Mouse (Mus musculus): ENCODE results near the gene Nup107. TPM values are rescaled to one million over a fixed set of nuclear protein-coding genes. Genes with fewer than 3 reads are reported as not detected.

The Nup107 gene
- polyA plus RNA-seq, 1 experiment from 2014 or later = 82.8 TPM

- Histone ChIP-seq H3K36me3 (ENCODE audit: control insufficient read depth, insufficient read depth, low read length) (no peaks in the 10 kb centered on the region), H3K4me1 (replicated peaks; ENCODE audit: control insufficient read depth, insufficient read depth, low read length) (no peaks in the 10 kb centered on the region), H3K27me3 (ENCODE audit: control insufficient read depth, insufficient read depth, low read length) (no peaks in the 10 kb centered on the region), H3K9ac (ENCODE audit: low read depth, low read length) (no peak overlapping the region), H3K4me2 (replicated peaks; ENCODE audit: low read depth, low read length) (no peak overlapping the region), H3K9me3 (ENCODE audit: control insufficient read depth, low read length) (no peaks in the 10 kb centered on the region), H3K27ac (ENCODE audit: low read depth, low read length) (no peak overlapping the region), H3K4me3 (ENCODE audit: low read depth, low read length) (no peak overlapping the region)
- no peak for ATAC-seq (ENCODE audit: low FRiP score)
- DNase-seq (ENCODE audit: low spot score) = no peak
- 96% methylated on average over 7 of the region's 7 CpGs for WGBS
Measured at GRCm38 (mm10) chr10:117730140-117730539, 62.4 kb downstream of the Nup107 start.

GRCm38 (mm10) chr10:117729139-117729814, 63.2 kb downstream of the Nup107 start:
- Histone ChIP-seq H3K36me3 (ENCODE audit: control insufficient read depth, insufficient read depth, low read length) (no peaks in the 10 kb centered on the region), H3K4me2 (replicated peaks; ENCODE audit: low read depth, low read length) (no peak overlapping the region), H3K27ac (ENCODE audit: low read depth, low read length) (no peak overlapping the region), H3K9me3 (ENCODE audit: control insufficient read depth, low read length) (no peaks in the 10 kb centered on the region), H3K4me3 (ENCODE audit: low read depth, low read length) (no peak overlapping the region), H3K4me1 (replicated peaks; ENCODE audit: control insufficient read depth, insufficient read depth, low read length) (no peaks in the 10 kb centered on the region), H3K27me3 (ENCODE audit: control insufficient read depth, insufficient read depth, low read length) (no peaks in the 10 kb centered on the region), H3K9ac (ENCODE audit: low read depth, low read length) (no peak overlapping the region)
- DNase-seq (ENCODE audit: low spot score) (no peak), ATAC-seq (ENCODE audit: low FRiP score) (no peak)
- WGBS = 82% methylated on average over 11 of the region's 11 CpGs

- no peak overlapping the region for H3K27ac ChIP-seq (ENCODE audit: low read depth, low read length)
- H3K4me2 ChIP-seq (replicated peaks; ENCODE audit: low read depth, low read length) = no peak overlapping the region
- no peak for DNase-seq (ENCODE audit: low spot score)
- no peaks in the 10 kb centered on the region for H3K9me3 ChIP-seq (ENCODE audit: control insufficient read depth, low read length)
- H3K4me3 ChIP-seq (ENCODE audit: low read depth, low read length) = no peak overlapping the region
- H3K27me3 ChIP-seq (ENCODE audit: control insufficient read depth, insufficient read depth, low read length) = no peaks in the 10 kb centered on the region
- no peaks in the 10 kb centered on the region for H3K36me3 ChIP-seq (ENCODE audit: control insufficient read depth, insufficient read depth, low read length)
- no peaks in the 10 kb centered on the region for H3K4me1 ChIP-seq (replicated peaks; ENCODE audit: control insufficient read depth, insufficient read depth, low read length)
- 86% methylated on average over 5 of the region's 5 CpGs for WGBS
- no peak overlapping the region for H3K9ac ChIP-seq (ENCODE audit: low read depth, low read length)
- ATAC-seq (ENCODE audit: low FRiP score) = no peak
Measured at GRCm38 (mm10) chr10:117728574-117728973, 63.9 kb downstream of the Nup107 start.

GRCm38 (mm10) chr10:117727518-117728110, 64.9 kb downstream of the Nup107 start:
- H3K36me3 ChIP-seq (ENCODE audit: control insufficient read depth, insufficient read depth, low read length) = no peaks in the 10 kb centered on the region
- 88% methylated on average over 9 of the region's 9 CpGs for WGBS
- H3K4me2 ChIP-seq (replicated peaks; ENCODE audit: low read depth, low read length) = no peak overlapping the region
- no peak overlapping the region for H3K4me3 ChIP-seq (ENCODE audit: low read depth, low read length)
- no peaks in the 10 kb centered on the region for H3K4me1 ChIP-seq (replicated peaks; ENCODE audit: control insufficient read depth, insufficient read depth, low read length)
- ATAC-seq (ENCODE audit: low FRiP score) = no peak
- H3K9ac ChIP-seq (ENCODE audit: low read depth, low read length) = no peak overlapping the region
- no peak overlapping the region for H3K27ac ChIP-seq (ENCODE audit: low read depth, low read length)
- DNase-seq (ENCODE audit: low spot score) = no peak
- H3K9me3 ChIP-seq (ENCODE audit: control insufficient read depth, low read length) = no peaks in the 10 kb centered on the region
- no peaks in the 10 kb centered on the region for H3K27me3 ChIP-seq (ENCODE audit: control insufficient read depth, insufficient read depth, low read length)

- WGBS = 94% methylated on average over 4 of the region's 4 CpGs
- no peak for DNase-seq (ENCODE audit: low spot score)
- H3K4me3 ChIP-seq (ENCODE audit: low read depth, low read length) = no peak overlapping the region
- no peaks in the 10 kb centered on the region for H3K36me3 ChIP-seq (ENCODE audit: control insufficient read depth, insufficient read depth, low read length)
- no peaks in the 10 kb centered on the region for H3K4me1 ChIP-seq (replicated peaks; ENCODE audit: control insufficient read depth, insufficient read depth, low read length)
- no peak overlapping the region for H3K27ac ChIP-seq (ENCODE audit: low read depth, low read length)
- no peak for ATAC-seq (ENCODE audit: low FRiP score)
- no peak overlapping the region for H3K9ac ChIP-seq (ENCODE audit: low read depth, low read length)
- H3K27me3 ChIP-seq (ENCODE audit: control insufficient read depth, insufficient read depth, low read length) = no peaks in the 10 kb centered on the region
- no peaks in the 10 kb centered on the region for H3K9me3 ChIP-seq (ENCODE audit: control insufficient read depth, low read length)
- no peak overlapping the region for H3K4me2 ChIP-seq (replicated peaks; ENCODE audit: low read depth, low read length)
Measured at GRCm38 (mm10) chr10:117726888-117727385, 65.6 kb downstream of the Nup107 start.

GRCm38 (mm10) chr10:117726350-117726749, 66.2 kb downstream of the Nup107 start:
- Histone ChIP-seq H3K27ac (ENCODE audit: low read depth, low read length) (no peak overlapping the region), H3K4me3 (ENCODE audit: low read depth, low read length) (no peak overlapping the region), H3K9me3 (ENCODE audit: control insufficient read depth, low read length) (no peaks in the 10 kb centered on the region), H3K4me1 (replicated peaks; ENCODE audit: control insufficient read depth, insufficient read depth, low read length) (no peaks in the 10 kb centered on the region), H3K27me3 (ENCODE audit: control insufficient read depth, insufficient read depth, low read length) (no peaks in the 10 kb centered on the region), H3K9ac (ENCODE audit: low read depth, low read length) (no peak overlapping the region), H3K36me3 (ENCODE audit: control insufficient read depth, insufficient read depth, low read length) (no peaks in the 10 kb centered on the region), H3K4me2 (replicated peaks; ENCODE audit: low read depth, low read length) (no peak overlapping the region)
- no peak for ATAC-seq (ENCODE audit: low FRiP score)
- no peak for DNase-seq (ENCODE audit: low spot score)
- 90% methylated on average over 4 of the region's 4 CpGs for WGBS

GRCm38 (mm10) chr10:117725671-117726070, 66.8 kb downstream of the Nup107 start:
- DNase-seq (ENCODE audit: low spot score) = no peak
- Histone ChIP-seq H3K36me3 (ENCODE audit: control insufficient read depth, insufficient read depth, low read length) (no peaks in the 10 kb centered on the region), H3K4me3 (ENCODE audit: low read depth, low read length) (no peak overlapping the region), H3K9me3 (ENCODE audit: control insufficient read depth, low read length) (no peaks in the 10 kb centered on the region), H3K27me3 (ENCODE audit: control insufficient read depth, insufficient read depth, low read length) (no peaks in the 10 kb centered on the region), H3K27ac (ENCODE audit: low read depth, low read length) (no peak overlapping the region), H3K4me2 (replicated peaks; ENCODE audit: low read depth, low read length) (no peak overlapping the region), H3K4me1 (replicated peaks; ENCODE audit: control insufficient read depth, insufficient read depth, low read length) (no peaks in the 10 kb centered on the region), H3K9ac (ENCODE audit: low read depth, low read length) (no peak overlapping the region)
- no peak for ATAC-seq (ENCODE audit: low FRiP score)
- 84% methylated on average over 7 of the region's 7 CpGs for WGBS

GRCm38 (mm10) chr10:117724804-117725361, 67.6 kb downstream of the Nup107 start:
- no peak overlapping the region for H3K4me3 ChIP-seq (ENCODE audit: low read depth, low read length)
- no peaks in the 10 kb centered on the region for H3K36me3 ChIP-seq (ENCODE audit: control insufficient read depth, insufficient read depth, low read length)
- no peaks in the 10 kb centered on the region for H3K27me3 ChIP-seq (ENCODE audit: control insufficient read depth, insufficient read depth, low read length)
- H3K27ac ChIP-seq (ENCODE audit: low read depth, low read length) = no peak overlapping the region
- DNase-seq (ENCODE audit: low spot score) = no peak
- 94% methylated on average over 3 of the region's 3 CpGs for WGBS
- H3K4me1 ChIP-seq (replicated peaks; ENCODE audit: control insufficient read depth, insufficient read depth, low read length) = no peaks in the 10 kb centered on the region
- H3K9ac ChIP-seq (ENCODE audit: low read depth, low read length) = no peak overlapping the region
- H3K4me2 ChIP-seq (replicated peaks; ENCODE audit: low read depth, low read length) = no peak overlapping the region
- no peaks in the 10 kb centered on the region for H3K9me3 ChIP-seq (ENCODE audit: control insufficient read depth, low read length)
- ATAC-seq (ENCODE audit: low FRiP score) = no peak
